Mouse (Mus musculus) MN1 (cell line): Measurements from ENCODE around the gene Fam76a.
A peak's percentile ranks its signal among the peaks of the same experiment; 100 is the strongest.

Experiments used
- DNase-seq: peaks from one replicate; pipeline ENCODE4 v3.0.0-alpha.2; 2016; ENCODE audit warnings: low spot score

Gene Fam76a

DNA sequence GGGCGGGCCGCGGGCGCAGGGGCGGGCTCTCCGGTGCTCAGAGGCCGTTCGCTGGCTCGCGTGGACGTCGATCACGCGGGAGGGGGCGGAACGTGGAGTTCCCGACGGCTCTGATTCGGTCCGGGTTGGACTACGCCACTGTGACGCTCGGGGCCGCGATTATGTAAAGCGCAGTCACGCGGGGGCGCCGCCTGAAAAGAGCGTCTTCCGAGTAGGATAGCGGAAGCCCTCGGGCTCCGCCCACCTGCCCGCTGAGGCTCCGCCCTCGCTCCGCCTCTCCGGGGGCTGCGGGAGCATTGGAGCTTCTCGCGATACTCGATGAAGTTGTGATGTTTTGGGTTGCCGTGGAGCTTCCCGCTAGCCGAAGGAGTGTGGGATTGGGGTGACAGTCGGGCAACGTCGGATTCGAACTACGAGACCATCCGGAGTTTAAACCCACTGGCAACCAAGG is at the start of gene Fam76a:
Fam76a (minus strand) TSS at position 1 of the 451 bp plus-strand sequence.
- peak; percentile 100 for DNase-seq

DNA sequence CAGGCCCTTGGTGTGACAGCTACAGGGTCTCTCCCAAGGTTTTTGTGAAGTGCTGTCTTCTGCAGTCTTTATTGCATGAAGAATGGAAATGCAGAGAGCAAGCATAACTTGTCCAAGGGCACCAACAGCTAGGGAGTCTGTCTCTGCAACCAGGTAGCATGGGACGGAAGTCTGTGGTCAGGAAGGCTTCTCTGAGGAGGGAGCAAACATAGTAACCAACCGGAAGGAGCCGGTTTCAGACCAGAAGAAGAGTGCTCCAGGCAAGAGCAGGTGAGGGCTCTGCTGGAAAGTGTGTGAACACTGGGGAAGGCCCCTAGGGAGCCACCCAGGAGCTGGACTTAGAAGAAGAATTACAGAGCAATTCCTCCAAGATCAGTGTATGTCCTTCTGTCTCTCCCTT is 49.7 kb upstream of the Fam76a start:
- no peak for DNase-seq

DNA sequence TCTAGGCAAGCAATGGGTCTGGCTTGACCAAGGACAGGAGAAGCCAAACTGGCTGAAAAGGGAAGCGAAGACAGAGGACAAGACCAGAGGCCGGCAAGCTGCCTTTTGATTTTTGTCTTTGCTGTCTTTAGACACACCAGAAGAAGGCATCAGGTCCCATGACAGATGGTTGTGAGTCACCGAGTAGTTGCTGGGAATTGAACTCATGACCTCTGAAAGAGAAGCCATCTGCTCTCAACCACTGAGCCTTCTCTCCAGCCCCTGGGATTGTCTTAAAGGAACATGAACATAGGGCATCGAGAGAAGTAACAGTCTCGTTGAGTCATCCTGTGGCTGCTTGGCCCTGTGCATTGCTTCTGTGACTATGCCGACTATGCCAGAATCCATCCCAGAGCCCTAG is 49.2 kb upstream of the Fam76a start:
- DNase-seq: peak; percentile 37

DNA sequence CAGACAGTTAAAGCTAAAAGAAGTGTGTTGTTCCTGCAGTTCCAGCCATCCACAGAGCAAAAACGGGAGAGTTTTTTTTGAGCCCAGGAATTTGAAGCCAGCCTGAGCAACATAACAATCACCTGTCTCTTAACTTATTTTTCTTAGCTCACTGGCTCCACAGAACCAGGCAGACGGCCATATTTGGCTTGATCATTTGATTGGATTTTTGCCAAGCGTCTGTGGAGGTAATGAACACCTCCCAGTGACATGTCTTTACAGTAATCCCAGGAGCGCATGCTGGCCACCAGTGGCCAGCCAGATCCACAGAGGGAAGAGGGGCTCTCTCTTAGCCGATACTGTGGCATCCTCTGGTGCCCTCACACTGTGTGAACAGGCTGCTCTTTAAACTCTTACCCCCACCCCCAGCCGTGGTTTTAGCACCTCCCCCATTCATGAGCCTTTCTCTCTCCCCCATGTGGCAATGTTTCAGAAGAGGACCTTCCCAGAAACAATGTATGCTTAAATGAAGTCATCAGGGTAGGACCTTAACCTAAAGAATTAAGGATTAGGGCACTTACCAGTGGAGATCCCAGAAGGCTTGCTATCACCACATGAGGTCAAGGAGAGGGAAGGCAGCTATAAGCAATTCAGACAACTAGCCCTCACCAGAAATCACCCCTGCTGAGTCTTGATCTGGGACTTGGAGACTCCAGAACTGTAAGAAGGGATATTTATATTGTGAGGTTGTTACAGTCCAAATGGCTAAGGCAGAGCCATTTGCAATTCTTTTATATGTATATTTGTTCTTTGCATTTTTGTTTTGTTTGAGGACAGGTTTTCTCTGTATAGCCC is 46.0 kb upstream of the Fam76a start:
- DNase-seq: peak; percentile 64

DNA sequence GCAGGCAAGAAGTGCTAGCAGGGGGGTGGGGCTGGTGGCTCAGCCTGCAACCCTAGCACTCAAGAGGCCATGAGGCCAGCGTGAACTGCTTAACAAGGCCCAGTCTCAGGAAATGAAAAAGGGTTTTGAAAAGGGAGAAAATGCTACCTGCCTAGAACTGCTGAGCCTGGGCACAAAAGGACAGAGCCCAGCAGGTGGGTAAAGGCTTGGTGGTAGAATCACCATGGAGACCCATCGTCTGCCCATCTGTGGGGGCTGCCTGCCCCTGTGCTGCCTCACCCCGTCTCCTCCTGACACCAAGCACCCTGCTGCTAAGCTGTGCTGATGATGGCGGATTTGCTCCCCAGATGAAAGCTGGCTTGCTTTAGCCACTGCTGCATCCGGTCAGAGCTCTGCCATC is 42.1 kb upstream of the Fam76a start:
- DNase-seq: no peak

DNA sequence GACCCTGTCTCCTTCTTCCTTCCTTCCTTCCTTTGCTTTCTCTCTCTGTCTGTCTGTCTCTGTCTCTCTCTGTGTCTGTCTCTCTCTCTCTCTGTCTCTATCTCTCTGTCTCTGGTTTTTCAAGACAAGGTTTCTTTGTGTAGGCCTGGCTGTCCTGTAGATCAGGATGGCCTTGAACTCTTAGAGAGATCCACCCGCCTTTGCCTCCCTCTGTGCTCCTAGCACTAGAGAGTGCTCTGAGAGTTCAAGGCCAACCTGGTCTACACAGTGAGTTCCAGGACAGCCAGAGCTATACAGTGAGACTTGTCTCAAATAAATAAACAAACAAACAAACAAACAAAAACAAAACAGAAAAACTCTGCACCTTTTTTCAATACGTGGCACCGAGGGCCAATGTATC is 41.7 kb upstream of the Fam76a start:
- no peak for DNase-seq

DNA sequence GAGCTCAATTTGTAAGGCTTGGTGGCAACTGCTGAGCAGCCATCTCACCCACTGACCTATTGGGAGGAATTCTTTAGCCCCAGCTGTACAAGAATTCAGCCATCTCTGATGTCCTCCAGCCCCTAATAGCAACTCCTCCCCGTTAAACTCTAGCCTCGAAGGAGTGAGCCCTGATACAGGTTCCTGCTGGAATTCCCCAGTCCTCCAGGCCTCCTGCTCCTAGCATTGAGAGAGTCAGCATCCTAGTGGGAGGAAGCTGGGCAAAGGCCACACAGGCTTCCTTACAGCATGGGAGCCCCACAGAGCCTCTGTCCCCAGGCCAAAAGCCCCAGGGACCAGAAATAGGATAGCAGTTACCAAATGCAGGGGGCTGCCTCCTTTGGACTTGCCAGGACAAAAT is 41.1 kb upstream of the Fam76a start:
- no peak for DNase-seq

DNA sequence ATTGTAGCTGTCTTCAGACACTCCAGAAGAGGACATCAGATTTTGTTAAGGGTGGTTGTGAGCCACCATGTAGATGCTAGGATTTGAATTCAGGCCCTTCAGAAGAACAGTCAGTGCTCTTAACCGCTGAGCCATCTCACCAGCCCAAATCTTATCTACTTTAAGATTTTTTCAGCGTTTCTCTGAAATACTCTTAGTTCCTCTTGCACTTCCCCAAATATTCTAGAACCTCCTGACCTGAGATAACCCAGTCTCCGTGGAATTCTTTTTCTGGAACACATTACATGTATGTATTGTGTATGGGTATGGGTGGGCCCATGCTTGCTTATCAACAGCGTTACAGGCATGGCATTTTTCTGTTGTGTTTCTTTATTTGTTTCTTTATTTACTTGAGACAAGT is 40.3 kb upstream of the Fam76a start:
- no peak for DNase-seq

DNA sequence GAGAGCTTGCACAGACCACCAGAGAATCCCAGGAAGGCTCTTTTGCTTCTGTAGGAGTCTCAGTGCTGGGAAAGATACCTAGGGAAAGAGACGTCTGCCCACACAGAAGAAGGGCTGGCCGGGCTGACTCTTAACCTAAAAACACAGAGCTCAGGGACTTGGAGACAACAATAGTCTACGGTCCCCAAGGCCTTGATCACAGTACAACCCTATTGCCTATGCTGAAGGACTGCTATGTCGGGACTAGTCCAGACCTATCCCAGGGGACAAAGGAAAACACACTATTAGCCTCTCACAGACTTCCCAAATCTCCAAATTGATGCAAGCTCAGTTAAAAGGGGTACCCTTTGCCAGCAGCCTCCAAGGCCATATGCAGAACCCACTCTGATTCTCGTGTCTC is 39.5 kb upstream of the Fam76a start:
- no peak for DNase-seq

DNA sequence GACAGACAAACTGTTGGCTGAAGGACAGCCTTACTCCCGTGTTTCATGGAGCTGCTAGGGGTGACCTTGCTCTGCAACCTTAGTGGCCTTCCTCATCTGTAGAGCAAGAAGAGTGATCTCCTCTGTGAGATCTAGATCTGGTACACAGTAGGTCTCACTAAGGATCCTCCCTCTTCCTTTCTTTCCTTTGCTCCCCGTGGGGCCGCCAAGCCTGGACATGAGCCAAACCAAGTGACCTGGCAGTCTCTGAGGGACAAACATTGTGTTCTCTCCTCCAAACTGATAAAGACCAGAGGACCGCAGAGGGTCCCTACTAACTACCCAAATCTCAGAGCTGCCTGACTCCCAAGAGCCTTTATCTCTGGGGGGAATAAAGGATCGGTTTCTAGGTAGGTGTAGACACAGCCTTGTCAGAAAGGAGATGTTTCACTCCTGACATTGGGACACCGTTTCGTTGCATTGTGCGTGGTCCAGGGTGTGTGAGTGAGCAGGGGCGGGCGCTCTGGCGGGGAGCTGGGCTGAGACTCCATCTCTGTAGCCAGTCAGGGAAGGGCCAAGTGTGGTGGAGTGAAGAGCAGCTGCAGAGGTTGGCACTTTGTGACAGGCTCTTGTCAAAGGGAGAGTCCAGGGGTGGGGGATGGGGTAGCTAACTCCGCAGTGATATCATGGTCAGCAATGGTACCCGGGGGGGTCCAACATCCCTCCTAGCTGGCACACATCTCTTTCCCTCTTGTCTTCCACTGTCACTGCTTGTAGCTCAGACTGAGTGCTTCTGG is 38.7 kb upstream of the Fam76a start:
- DNase-seq: peak; percentile 62

DNA sequence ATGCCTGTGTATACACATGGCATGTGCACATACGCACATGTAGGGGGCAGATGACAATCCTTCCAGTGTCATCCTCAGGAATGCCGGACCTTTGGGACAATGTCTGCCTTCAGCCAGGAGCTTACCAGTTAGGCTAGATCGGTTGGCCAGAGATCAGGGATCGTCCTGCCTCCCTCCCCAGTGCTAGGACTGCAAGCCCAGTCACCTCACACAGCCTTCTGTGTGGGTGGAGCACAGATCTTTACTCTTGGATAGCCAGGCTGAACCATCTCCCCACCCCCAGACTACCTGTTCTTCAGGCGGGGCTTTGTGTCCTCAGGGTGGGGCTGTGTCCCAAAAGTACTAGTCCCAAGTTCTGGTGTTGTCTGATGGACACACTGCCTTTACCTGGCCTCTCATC is 38.0 kb upstream of the Fam76a start:
- DNase-seq: peak; percentile 44

DNA sequence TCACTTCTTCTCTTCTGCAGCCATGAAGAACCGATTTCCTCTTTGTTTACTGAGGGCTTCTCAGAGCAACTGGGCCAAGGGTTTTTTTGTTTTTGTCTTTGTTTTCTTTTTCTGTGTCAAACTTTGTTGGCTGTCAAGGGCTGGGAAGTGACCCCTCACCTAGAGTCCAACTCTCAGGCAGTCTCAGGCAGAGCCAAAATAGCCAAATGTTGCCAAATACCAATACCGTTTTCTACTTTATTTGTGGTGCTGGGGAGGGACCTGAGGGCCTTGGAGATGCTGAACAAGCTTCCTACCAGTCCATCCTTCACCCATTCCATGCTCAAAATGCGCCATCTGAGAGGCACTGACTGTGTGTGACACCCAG is 37.3 kb upstream of the Fam76a start:
- DNase-seq: no peak

DNA sequence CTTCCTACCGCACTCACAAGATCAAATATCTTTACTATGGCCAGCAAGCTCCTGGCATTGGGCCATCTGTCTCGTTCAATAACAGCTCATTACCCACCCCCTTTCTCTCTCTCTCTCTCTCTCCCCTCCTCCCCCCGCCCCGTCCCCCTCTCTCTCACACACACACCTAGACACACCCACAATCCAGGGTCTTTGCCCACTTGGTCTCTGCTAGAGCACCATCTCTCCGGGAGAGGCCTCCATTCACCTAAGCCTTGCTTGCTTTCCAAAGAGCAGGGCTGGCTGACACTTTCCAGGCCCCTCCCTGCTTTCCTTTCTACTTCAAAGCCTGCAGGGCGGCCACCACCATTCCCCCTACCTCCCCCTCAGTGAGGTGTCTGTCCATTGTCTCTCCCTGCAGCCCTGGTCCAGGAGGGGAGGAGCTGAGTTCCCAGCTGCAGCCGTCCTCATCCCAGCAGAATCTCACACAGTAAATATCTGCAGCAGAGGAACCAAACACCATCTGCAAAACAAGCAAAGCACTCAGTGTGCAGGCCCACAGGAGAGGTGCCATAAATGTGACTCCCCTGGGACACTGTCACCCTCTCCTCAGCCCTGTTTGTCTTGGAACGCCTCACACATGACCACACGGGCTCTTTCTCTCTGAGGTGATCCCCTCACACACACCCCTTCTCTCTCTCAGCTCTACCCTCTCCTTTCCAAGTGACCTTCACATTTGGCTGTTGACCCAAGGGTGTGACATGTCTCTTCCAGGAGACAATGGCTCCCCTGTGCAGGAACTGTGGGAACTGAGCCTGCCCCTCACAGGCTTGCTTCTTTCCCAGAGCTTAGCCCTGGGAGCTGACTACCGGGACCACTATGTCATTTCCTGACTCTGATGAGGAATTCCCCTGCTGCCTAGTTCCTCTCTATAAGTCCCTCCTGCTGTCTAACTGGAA is 36.7 kb upstream of the Fam76a start:
- DNase-seq: peak; percentile 93

DNA sequence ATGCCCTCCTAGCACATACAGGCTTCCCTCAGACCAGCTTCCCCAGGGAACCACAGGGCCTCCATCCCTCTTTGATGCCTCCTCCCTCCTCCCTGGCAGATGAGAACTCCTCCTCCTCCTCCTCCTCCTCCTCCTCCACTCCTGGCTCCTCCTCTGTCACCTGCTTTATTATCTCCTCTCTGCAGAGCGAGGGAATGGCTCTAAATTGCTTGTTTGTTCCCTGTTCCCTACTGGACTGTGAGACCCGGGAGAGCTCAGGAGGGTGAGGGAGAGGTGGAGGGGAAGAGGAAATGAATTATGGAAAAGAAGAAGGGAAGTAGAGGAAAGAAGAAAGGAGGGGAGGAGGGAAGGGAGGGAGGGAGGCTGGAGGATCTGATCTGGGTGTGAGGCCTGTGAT is 33.0 kb upstream of the Fam76a start:
- DNase-seq: peak; percentile 45

DNA sequence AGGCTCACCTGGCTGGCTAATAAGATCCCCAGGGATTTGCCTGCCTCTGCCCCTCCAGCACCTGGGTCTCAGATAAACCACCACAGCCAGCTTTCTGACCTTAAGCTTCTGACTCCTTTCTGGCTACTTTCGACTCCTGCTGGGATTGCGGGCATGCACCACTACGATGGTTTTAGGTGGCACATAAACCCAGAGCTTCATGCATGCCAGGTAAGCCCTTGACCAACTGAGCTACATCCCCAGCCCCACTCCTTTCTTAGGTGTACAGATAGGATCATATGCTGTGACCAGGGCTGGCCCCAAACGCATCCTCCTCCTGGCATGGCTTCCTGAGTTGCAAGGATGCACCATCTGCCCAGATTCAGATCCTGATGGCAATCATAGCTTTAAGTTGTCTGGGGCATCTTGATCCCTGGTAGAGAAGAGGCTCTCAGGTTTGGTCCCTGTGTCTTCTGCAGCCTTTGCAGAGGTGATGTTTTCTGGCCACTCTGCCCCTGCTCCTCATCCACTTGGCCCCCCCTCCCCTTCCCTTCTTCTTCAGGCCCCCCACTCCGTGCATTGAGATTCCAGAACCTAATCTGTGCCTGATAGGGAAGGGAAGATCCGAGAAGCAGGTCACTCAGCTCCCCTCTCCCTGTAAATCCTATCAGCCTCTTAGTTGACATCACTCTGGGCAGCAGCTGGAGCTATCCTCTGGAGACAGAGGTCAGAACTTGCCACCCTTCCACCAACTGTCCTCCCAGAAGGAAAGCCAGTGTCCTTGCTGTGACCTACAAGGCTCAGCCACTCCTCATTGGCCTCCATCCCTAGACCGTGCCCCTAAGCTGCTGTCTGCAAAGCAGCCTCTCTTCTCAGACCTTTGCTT is 32.4 kb upstream of the Fam76a start:
- no peak for DNase-seq

DNA sequence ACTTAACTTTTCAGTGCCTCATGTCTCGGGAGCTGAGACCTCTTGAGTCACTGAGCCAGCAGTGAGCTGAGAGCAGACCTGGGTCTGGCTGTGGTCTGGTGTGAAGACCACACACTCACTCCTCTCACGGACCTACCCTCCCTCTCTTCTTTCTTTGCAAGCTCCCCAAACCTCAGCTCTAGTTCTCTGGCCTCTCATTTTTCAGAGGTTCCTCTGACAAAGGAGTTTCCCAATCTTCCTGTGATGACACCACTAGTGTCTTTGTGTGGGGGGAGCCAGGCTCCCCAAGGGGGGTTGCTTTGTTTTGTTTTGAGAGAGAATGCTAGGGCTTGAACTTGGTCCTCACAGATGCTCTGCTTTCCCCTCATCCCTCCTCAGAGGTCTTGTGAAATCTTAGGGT is 28.6 kb upstream of the Fam76a start:
- no peak for DNase-seq

DNA sequence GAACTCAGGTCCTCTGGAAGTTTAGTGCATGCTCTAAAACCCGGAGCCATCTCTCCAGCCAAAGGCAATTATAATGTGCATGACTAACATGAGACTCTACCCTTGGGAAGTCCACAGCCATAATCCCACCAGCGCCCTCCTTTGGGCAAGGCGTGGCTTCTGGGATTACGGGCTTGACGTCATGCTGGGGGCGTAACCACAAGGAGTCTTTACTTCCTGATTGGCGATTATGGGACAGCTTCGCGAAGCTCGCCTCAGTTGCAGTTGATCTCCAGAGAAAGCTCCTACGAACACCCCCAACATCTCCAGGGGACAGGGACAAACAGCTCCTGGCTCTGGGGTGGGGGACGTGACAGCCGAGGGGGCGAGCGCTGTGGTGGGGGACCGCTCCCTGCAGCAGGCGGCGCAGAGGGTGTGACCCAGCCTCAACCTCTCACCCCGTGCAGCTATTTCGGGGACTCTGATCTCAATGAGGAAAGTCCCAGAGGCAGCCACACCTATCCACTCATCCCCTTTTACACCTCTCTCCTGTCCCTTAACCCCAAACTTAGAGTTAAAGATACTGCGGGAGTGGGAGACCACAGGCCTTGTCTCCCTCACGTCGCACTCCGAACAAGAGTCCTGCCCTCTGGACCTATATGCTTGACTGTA is 27.6 kb upstream of the Fam76a start:
- DNase-seq: no peak

DNA sequence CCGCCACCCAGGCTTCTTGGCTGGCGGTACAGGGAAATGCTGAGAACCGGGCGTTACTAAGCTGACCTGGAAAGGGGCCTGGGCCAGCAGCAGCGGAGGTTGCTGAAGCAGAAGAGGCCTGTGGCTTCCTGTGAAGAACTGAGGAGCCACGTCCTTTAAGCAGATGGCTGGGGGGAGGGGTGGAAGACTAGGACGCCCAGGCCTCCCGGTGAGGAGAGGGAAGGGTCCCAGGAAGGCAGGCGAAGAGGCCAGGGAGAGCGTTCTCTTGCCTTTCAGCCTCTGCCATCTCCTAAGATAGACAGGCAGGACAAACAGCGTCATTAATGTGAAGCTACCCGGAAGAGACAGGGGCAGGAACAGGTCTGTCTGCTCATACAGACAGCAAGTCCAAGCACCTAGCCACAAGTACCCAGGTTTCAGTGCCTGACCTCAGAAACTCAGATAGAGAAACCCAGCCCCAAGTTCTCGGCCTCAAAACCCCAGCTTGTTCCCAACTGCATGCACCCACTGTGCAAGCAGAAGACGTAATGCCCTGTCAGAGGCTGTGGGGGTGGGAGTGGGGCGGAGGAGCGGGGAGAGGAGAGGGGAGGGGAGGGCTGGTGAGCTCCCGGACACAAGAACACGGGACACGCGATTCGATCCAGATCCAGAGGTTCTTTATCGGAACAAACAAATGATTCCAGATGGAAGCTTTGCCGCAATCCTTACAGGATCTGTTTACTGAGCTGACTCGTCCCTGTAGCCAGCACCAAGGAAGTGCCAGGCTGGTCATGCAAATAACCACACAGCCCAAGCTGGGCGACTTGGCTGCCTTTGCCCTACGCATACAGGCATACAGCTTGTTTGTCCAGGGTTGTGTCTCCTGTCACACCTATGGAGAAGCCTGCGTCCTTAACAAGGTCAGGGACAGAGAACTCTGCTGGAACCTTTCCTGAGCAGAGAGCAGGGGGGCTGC is 24.0 kb upstream of the Fam76a start:
- peak; percentile 86 for DNase-seq

DNA sequence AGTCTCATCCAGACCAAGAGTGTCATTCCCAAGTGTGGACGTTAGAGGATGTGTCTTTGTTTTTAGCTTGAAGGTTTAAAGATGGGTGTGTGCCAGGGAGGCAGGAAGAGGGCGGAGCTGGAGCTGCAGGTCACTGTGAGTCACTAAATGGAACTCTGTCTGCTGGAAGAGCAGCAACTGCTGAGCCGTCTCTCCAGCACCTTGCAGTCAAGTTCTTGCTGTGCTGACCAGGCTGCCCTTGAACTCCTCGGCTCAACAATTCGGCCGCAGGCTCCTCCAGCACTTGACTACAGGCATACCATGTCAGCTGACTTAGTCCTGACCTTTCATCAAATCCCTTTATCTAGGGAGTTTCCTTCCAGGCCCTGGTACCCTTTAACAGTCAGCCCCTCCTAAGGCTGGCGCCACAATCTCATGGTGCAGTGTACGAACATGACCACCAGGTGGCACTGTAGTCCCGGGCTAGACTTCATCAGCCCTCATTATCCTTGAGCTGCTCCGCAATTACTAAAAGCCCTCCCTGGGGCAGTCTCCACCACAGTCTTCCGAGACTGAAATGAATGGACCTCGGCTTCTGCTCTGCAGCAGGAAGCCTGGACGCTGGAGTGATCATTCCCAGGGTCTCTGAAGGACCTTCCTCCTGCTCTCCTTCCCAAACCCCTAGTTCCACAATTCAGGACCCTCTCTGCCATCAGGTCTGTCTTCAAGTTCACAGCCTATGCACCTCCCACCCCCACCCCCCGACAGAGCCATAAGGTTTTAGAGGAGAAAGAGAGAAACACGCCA is 23.1 kb upstream of the Fam76a start:
- DNase-seq: peak; percentile 98
